Mouse (Mus musculus) macrophage (primary cell): ENCODE measurements around the gene Bmpr1b. TPM values are rescaled to one million over a fixed set of nuclear protein-coding genes. Genes with fewer than 3 reads are reported as not detected.

Source experiments
- H3K27ac ChIP-seq: fragments of 350-480 bp; formaldehyde crosslinking; 2 replicates; pipeline ENCODE4 v1.9.0; 2021
- H3K36me3 ChIP-seq: fragments of 350-480 bp; formaldehyde crosslinking; 2 replicates; pipeline ENCODE4 v1.9.0; 2021; ENCODE audit errors: inconsistent target
- H3K4me3 ChIP-seq: fragments of 350-480 bp; formaldehyde crosslinking; 2 replicates; pipeline ENCODE4 v1.9.0; 2021; ENCODE audit errors: inconsistent target
- H3K79me2 ChIP-seq: fragments of 350-480 bp; formaldehyde crosslinking; 2 replicates; pipeline ENCODE4 v1.9.0; 2021; ENCODE audit errors: inconsistent target
- WGBS: methylation state at CpG from one replicate; pipeline ENCODE4 v1.1.7; 2026; ENCODE audit warnings: inconsistent platforms; ENCODE audit not compliant: missing documents; 5-methylcytosine and 5-hydroxymethylcytosine counted together
- polyA plus RNA-seq: library from polyadenylated mRNA; stranded (reverse); fragments of 250-400 nt; gene quantifications from 3 replicates; pipeline ENCODE4 v1.2.4, GENCODE M21; 2018; ENCODE audit warnings: inconsistent platforms

Gene Bmpr1b
- polyA plus RNA-seq, 1 experiment from 2014 or later, result not detected

GRCm38 (mm10) chr3:141931372-141932092 is 237.7 kb downstream of the Bmpr1b start:
- WGBS, result 12% methylated on average over 10 of the region's 10 CpGs
- Histone ChIP-seq H3K27ac (no peak overlapping the region), H3K4me3 (no peak overlapping the region), H3K36me3 (no peaks in the 10 kb centered on the region), H3K79me2 (no peaks in the 10 kb centered on the region)

GRCm38 (mm10) chr3:141923442-141923841 is 245.8 kb downstream of the Bmpr1b start:
- Histone ChIP-seq H3K36me3 (no peaks in the 10 kb centered on the region), H3K4me3 (no peak overlapping the region), H3K27ac (no peak overlapping the region), H3K79me2 (no peaks in the 10 kb centered on the region)
- 76% methylated on average over 1 of the region's 1 CpGs for WGBS

- Histone ChIP-seq H3K27ac (no peak overlapping the region), H3K79me2 (no peaks in the 10 kb centered on the region), H3K4me3 (no peak overlapping the region), H3K36me3 (no peaks in the 10 kb centered on the region)
- 16% methylated on average over 4 of the region's 4 CpGs for WGBS
Measured at GRCm38 (mm10) chr3:141921161-141921560, 248.1 kb downstream of the Bmpr1b start.

GRCm38 (mm10) chr3:141919661-141920060 is 249.6 kb downstream of the Bmpr1b start:
- 89% methylated on average over 3 of the region's 3 CpGs for WGBS
- no peaks in the 10 kb centered on the region for H3K79me2 ChIP-seq
- no peak overlapping the region for H3K27ac ChIP-seq
- no peaks in the 10 kb centered on the region for H3K36me3 ChIP-seq
- H3K4me3 ChIP-seq, result no peak overlapping the region

- Histone ChIP-seq H3K79me2 (no peaks in the 10 kb centered on the region), H3K4me3 (no peak overlapping the region), H3K27ac (no peak overlapping the region), H3K36me3 (no peaks in the 10 kb centered on the region)
- WGBS, result 78% methylated on average over 4 of the region's 4 CpGs
Measured at GRCm38 (mm10) chr3:141917166-141917565, 252.1 kb downstream of the Bmpr1b start.

- no peak overlapping the region for H3K4me3 ChIP-seq
- H3K79me2 ChIP-seq, result no peaks in the 10 kb centered on the region
- 77% methylated on average over 3 of the region's 3 CpGs for WGBS
- no peaks in the 10 kb centered on the region for H3K36me3 ChIP-seq
- H3K27ac ChIP-seq, result no peak overlapping the region
Measured at GRCm38 (mm10) chr3:141915995-141916394, 253.2 kb downstream of the Bmpr1b start.

- Histone ChIP-seq H3K4me3 (no peak overlapping the region), H3K79me2 (no peaks in the 10 kb centered on the region), H3K36me3 (no peaks in the 10 kb centered on the region), H3K27ac (no peak overlapping the region)
- 88% methylated on average over 3 of the region's 3 CpGs for WGBS
Measured at GRCm38 (mm10) chr3:141914588-141914987, 254.6 kb downstream of the Bmpr1b start.

GRCm38 (mm10) chr3:141909136-141909535 is 260.1 kb downstream of the Bmpr1b start:
- Histone ChIP-seq H3K4me3 (no peak overlapping the region), H3K27ac (no peak overlapping the region), H3K36me3 (no peaks in the 10 kb centered on the region), H3K79me2 (no peaks in the 10 kb centered on the region)
- 86% methylated on average over 2 of the region's 2 CpGs for WGBS

GRCm38 (mm10) chr3:141905903-141906623 is 263.2 kb downstream of the Bmpr1b start:
- Histone ChIP-seq H3K4me3 (no peak overlapping the region), H3K27ac (no peak overlapping the region), H3K79me2 (no peaks in the 10 kb centered on the region), H3K36me3 (no peaks in the 10 kb centered on the region)
- 87% methylated on average over 6 of the region's 6 CpGs for WGBS

GRCm38 (mm10) chr3:141900361-141900760 is 268.9 kb downstream of the Bmpr1b start:
- no peak overlapping the region for H3K27ac ChIP-seq
- H3K79me2 ChIP-seq, result no peaks in the 10 kb centered on the region
- no peak overlapping the region for H3K4me3 ChIP-seq
- no peaks in the 10 kb centered on the region for H3K36me3 ChIP-seq
- 82% methylated on average over 3 of the region's 3 CpGs for WGBS

GRCm38 (mm10) chr3:141899521-141899920 is 269.7 kb downstream of the Bmpr1b start:
- Histone ChIP-seq H3K4me3 (no peak overlapping the region), H3K36me3 (no peaks in the 10 kb centered on the region), H3K79me2 (no peaks in the 10 kb centered on the region), H3K27ac (no peak overlapping the region)
- 100% methylated on average over 2 of the region's 2 CpGs for WGBS

GRCm38 (mm10) chr3:141897698-141898097 is 271.5 kb downstream of the Bmpr1b start:
- no peaks in the 10 kb centered on the region for H3K79me2 ChIP-seq
- H3K27ac ChIP-seq, result no peak overlapping the region
- H3K4me3 ChIP-seq, result no peak overlapping the region
- no peaks in the 10 kb centered on the region for H3K36me3 ChIP-seq
- 50% methylated on average over 4 of the region's 4 CpGs for WGBS

GRCm38 (mm10) chr3:141896870-141897554 is 272.2 kb downstream of the Bmpr1b start:
- no peaks in the 10 kb centered on the region for H3K79me2 ChIP-seq
- no peaks in the 10 kb centered on the region for H3K36me3 ChIP-seq
- no peak overlapping the region for H3K4me3 ChIP-seq
- H3K27ac ChIP-seq, result no peak overlapping the region
- WGBS, result 17% methylated on average over 4 of the region's 4 CpGs

- Histone ChIP-seq H3K79me2 (no peaks in the 10 kb centered on the region), H3K27ac (no peak overlapping the region), H3K36me3 (no peaks in the 10 kb centered on the region), H3K4me3 (no peak overlapping the region)
- 91% methylated on average over 5 of the region's 5 CpGs for WGBS
Measured at GRCm38 (mm10) chr3:141895096-141895495, 274.1 kb downstream of the Bmpr1b start.

GRCm38 (mm10) chr3:141890668-141891067 is 278.6 kb downstream of the Bmpr1b start:
- 58% methylated on average over 4 of the region's 4 CpGs for WGBS
- Histone ChIP-seq H3K36me3 (no peaks in the 10 kb centered on the region), H3K27ac (no peak overlapping the region), H3K4me3 (no peak overlapping the region), H3K79me2 (no peaks in the 10 kb centered on the region)
